Mouse (Mus musculus) urinary bladder, postnatal 14 days (tissue): ENCODE data around the gene Igll1.
A peak's percentile ranks its signal among the peaks of the same experiment; 100 is the strongest.

ENCODE experiments used
- DNase-seq: peaks from one replicate; pipeline ENCODE4 v3.0.0; 2021; ENCODE audit warnings: low spot score

The Igll1 gene

DNA sequence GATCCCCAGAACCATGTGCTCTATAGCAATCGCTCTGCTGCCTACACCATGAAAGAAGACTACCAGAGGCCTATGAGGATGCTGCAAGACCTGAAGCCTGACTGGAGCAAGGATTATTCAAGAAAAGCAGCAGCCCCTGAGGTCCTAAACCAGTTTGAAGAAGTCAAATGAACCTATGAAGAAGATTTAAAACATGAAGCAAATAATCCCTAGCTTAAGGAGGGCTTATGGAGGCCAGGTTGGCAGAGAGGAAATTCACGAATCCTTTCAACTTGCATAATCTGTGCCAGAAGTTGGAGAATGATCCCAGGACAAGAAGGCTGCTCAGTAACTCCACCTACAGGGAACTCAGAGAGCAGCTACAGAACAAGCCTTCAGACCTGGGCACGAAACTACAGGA, 11.4 kb downstream of the Igll1 start:
- no peak for DNase-seq

DNA sequence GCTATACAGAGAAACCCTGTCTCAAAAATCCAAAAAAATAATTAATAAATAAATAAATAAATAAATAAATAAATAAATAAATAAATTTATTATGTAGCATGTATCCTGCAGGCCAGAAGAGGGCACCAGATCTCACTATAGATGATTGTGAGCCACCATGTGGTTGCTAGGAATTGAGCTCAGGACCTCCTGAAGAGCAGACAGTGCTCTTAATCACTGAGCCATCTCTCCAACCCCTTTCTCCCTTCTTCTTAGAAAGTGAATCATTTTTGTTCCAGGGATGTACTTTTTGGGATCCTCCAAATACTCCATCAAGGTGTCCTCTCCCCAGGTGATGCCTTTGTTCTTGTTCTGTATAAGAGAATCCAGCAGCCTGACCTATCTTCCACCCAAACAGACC, 14.6 kb downstream of the Igll1 start:
- DNase-seq, result no peak

DNA sequence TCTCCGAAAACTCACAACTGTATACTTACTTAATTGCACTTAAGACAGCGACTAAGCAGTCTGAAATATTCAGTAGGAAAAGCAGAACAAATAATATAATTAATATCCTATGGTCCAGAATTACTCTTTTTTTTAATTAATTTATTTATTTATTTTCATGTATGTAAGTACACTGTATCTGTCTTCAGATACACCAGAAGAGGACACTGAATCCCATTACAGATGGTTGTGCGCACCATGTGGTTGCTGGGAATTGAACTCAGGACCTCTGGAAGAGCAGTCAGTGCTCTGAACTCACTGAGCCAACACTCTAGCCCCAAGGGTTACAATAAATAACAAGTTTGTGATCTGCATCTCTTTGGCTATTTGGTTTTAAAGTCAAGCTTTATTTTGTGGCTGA, 34.1 kb downstream of the Igll1 start:
- DNase-seq, result no peak

DNA sequence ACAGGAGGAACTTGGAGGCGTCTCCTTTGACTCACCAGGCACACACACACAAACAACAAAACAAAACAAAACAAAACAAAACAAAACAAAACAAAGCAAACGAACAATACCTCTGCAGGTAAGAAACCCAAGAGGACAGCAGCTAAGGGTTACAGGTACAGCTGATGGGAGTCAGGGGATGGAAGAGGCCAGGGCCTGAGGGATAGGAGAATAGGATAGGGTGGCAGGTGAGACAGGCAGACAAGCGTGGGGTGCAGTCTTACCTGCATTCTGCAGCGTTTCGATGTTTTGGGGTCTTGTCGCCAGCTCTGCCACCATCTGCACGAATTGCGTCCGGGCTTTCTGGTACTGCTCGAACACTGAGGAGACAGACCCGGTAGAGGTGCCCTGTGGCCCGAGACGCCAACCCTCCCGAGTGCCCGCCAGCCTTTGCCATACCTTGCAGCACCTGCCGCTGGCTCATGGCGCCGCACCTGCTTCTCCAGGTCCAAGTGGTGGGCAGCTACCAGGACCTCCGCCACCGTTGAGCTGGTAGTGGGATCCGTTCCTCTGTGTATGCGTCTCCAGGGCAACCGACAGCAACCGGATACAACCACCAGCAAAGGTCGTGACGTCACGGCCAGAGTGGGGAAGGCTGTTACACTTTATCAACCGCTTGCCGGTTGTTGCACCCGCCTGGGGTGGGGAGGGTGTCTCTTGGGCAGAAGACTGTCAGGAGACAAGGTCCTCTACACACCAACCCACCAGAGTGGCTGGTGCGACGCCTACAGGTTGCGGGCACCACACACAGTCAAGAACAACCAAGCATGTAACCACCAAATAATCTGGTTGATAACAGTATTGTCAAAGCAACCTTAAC, 34.8 kb downstream of the Igll1 start, which contains the start of gene Spag6l:
Spag6l (minus strand) TSS at position 700 of the 859 bp plus-strand sequence.
- DNase-seq, result peak; percentile 5

DNA sequence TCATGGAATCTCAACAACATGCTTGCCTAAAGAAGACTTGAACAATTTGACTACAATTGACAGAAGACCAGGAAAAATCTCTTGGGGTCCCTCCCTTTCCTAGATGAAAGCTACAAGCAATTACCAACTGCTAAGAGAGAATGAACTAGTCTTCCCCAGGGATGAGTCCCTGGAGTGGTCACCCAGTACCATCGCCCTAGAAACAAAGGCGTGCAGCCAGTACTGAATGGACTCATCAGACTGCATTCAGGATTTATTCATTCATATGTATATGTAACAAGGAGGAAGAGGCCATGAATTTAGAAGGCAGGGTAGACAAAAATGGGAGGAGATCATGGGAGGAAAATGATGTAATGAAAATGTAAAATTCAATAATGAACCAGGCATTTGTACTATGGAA, 37.6 kb downstream of the Igll1 start:
- no peak for DNase-seq

DNA sequence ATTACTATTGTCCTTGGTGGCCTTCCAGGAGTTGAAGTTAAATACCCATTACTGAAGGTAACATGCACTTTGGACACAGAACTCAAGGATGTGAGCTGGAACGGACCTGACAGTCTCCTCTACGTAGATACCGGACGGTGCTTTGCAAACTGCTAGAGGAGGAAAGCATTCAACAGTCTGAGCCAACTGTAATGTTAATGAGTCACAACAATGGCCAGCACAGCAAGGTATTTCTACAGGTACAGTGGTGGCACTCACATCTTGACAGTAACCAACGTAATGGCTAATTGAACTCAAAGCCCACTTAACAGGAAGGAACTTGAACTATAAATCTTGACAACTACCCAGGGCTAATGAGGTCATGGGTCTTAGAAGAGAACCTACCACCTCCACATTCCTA, 38.3 kb downstream of the Igll1 start:
- no peak for DNase-seq
